Mouse (Mus musculus) cerebellum, adult 2 months (tissue): ENCODE data around the gene Marf1.

Experiments
- CTCF ChIP-seq: fragments of 200-500 bp; IDR thresholded peaks from 2 replicates; pipeline ENCODE4 v1.5.1; 2011; ENCODE audit warnings: low read depth, mild to moderate bottlenecking, control low read depth, low read length, moderate library complexity, borderline replicate concordance; ENCODE audit not compliant: insufficient read depth
- POLR2A ChIP-seq: fragments of 200-500 bp; IDR thresholded peaks from 2 replicates; pipeline ENCODE4 v1.6.1; 2011; ENCODE audit warnings: low read length, control low read depth, borderline replicate concordance; ENCODE audit not compliant: insufficient read depth

- TF ChIP-seq CTCF (no peak), POLR2A (no peak)
Observed at GRCm38 (mm10) chr16:14128977-14129376, 34.2 kb downstream of the Marf1 start.
